Mouse (Mus musculus): ENCODE results near the gene Polrmt.
A peak's percentile ranks its signal among the peaks of the same experiment; 100 is the strongest.

The Polrmt gene

DNA sequence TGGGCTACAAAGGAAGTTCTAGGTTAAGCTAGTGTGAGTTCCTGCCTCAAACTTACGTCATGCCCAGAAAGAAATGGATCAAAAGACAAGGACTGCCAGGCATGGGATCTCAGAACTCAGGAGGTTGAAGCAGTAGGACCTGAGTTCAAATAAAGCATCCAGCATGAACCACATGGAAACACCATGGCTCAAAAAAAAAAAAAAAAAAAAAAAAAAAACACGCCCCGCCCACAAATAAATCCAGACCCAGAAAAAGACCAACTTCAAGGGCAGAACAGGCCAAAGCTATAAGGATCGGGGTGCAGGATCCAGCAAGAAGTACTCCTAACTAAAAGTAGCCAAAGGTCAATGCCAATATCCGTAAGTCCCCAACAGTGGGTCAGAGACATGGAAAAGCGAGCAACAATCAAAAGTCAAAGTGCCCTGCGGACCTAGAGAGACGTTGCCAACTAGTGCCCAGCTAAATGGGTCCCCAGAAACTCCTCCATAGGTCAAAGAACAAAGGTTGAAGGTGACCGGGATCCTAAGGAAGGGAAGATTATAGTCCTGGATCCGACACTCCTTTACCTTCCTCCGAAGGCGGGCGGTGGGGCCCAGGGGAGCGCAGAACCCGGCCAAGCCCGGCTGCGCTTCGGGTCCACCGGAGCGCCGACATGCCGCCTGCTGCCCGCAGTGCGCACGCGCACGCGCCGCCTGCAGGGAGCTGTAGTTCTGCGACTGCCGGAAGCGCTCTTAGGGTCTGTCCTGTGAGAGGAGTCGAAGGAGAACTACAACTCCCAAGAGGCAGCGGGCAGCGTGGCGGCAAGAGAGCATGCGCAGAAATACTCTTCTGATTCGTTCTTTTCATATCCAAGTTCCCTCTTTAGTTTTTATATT is at the start of gene Polrmt:
Gene Polrmt (minus strand): TSS at position 684 of the 876 bp plus-strand sequence.
- peak; percentile 98 for DNase-seq

DNA sequence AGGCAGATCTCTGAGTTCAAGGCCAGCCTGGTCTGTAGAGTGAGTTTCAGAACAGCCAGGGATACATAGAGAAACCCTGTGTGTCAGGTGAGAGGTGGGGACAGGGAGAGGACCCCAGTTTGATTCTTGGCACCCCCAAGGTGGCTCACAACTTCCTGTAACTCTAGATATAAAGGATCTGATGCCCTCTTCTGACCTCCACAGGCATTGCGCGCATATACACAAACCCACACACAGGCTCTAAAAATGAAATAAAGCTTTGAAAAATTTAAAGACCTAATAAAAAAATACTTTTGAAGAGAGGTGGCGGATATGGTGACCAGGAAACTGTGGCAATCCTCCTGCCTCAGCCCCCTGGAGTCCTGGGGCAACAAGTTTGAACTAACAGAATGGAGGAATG is 49.5 kb upstream of the Polrmt start:
- DNase-seq: no peak

DNA sequence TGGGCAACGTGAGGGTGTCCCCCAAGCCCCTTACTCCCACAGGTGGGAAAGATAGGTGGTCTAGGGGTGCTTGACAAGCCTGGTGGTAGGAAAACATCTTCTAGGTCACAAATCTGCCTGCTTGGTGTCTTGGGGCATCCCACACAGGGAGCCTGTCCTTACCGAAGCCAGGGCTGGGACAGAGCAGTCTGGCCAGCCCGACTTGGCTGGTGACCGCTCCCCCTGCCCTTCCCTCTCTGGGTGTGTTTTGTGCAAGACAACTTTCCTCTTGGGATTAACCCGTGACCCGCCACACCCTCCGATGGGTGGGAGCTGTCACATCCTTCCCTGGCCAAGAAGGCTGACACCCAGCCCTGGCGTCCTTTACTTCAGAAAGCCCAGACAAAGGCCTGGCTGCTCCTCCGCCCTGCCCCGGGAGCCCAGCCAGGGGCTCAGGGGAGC is 48.1 kb upstream of the Polrmt start:
- no peak for DNase-seq

DNA sequence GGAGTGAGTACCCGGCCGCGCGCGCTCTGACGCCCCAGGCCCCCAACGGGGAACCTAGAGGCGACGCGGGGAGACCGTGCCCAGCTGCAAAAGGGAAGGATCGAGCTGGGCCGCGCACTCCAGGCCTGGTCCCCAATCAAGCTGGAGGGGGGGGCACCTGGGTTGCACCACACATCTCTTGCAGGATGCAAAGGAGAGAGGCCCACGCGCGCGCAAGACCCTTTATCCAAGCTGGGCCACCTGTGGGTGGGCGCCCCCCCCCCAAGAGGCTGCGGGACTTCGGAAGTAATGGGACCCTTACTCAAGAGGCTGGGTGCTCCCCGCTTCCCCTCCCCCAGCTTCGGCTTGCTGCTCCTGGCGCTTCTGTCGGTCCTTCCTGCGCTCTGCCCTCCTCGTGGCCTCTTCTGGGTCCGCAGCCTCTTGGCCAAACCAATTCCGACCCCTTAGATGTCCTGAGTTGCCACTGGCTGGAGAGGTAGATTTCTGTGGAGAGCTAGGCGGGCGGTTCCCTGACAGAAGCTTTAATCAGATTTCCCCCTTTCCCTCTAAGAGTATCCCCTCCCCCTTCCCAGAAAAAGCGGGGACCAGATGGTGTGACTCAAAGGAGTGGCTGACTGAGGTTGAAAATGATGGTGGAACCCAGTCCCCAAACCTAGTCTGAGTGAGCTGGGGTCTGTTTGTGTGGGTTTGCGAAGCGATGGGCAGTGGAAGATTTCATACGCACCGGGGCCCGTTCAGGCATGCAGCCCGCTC is 47.5 kb upstream of the Polrmt start:
- DNase-seq: peak; percentile 67

DNA sequence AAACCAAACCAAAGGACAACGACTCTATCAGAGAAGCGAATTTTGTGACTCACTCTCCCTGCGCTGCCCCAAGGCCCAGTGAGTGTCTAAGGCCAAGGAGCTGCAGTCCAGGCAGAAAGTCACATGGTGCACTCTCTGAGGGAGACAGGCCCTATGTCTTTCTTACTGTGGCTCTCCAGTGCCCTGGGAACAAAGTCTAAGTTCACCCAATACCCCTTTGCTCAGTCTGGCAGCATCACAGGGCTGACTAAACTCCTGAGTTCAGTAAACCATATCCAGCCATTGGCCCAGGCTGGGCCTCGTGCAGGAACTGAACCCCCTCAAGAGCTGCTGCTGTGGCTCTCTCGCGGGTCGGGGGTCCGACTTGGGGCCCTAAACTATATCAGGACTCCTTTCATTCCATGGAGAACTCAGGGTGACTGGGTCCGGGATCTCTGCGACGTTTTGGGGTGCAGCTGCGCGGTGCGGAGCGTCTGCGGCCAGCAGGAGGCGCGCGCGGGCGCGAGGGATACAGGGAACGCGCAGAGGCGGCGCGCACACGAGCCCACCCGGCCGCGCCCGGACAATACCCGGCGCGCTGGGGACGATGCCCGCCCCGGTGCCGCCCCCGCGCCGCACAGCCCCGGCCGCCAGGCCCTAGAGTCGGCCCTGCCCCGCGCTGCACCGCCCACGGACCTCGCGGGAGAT is 46.8 kb upstream of the Polrmt start, which contains the start of gene Palm:
Gene Palm (plus strand): TSS at position 522 of the 687 bp plus-strand sequence.
- peak; percentile 61 for DNase-seq

DNA sequence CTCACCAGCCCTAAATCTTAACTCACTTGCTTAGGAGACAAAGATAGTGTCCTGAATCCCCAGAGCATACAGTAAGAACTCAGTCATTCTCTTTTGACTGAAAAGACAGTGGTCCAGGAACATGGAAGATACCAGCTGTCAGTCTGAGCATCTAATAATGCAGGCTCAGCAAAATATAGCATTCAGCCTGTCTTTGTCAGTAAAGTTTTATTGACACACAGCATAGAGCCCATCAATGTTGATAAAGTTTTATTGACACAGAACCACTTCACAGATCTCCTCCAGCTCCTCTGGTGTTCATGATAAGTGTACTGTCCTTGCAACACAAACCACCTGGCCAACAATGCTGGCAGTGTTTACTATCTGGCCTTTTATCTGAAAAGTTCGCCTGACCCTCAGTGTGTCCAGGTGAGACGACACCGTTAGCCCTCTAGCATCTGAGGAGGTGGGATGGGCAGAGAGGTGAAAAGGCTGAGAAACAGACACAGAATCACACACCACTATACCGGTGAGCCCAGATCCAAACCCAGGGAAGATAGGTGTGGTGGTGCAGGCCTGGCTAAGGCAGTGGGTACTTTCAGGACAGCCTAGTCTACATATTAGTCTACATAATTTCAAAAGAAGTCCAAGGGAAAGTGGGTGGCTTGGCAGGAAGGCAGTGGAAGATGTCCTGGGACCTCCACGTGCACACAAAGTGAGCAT is 46.1 kb upstream of the Polrmt start:
- DNase-seq: no peak

DNA sequence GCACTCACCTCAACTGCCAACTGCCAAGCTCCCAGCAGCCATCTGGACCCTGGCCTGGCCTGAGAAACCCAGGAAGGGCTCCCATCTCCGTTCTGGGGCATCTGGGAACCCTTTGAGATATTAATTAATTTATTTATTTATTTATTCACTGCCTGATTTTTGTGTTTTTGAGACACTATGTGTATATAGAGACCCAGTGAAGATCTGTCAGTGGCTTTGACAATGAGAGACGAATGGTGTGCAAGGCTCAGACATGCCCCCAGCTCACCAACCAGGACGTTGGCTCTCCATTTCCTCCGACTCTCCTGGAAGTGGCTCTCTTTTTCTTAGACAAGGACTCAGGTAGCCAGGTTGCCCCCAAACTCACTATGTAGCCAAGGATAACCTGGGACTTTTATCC is 44.5 kb upstream of the Polrmt start, which contains the start of gene Prss57:
Gene Prss57 (minus strand): TSS at position 101 of the 400 bp plus-strand sequence.
- DNase-seq: no peak

DNA sequence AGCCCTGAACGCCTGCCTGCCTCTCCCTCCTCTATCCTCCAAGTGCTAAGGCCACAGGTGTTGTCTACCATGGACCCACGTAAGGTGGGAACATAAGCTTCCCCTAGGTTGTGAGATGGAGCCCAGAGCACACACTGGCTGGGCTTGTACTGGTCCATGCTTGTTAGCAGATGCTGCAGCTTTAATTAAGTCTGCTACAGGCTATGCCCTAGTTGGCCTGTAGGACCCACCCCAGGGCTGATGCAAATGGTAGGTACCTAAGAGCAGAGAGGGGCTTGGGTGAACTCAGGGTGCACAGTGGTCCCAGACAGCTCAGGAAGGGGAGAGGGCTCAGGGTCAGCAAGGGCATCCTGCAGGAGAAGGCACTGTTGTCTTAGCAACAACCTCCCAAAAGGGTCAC is 43.2 kb upstream of the Polrmt start:
- no peak for DNase-seq

DNA sequence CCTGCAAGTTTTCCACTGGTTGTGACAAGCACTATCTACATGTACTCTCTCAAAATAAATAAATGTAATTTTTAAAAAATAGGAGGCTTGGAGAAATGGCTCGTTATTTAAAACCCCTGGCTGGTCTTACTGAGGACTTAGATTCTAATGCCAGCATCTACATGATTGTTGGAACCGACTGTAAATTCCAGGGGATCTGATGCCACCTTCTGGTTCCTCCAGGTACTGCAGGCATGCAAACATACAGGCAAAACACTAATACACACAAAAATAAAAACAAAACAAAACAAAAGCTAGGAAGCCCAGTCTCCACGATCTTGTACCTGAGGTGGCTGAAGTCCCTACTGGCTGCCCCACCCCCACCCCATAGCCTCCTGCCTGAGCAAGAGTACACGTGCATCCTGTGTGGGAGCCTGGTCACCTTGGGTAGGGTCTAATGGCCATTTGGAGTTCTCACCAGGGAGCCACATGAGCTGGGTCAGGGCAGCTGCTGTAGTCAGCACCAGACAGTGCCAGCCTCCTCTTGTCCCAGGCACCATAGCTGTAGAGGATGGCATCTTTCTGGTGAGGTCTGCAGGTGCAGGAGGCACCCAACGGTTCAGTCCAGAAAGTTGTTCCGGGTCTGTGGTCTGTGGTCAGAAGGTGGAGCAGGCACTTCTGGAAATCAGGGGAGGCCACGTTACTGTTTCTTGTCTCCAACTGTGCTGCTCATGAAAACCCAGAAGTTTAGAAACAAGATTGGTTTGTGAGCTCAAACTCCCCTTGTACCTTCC is 42.2 kb upstream of the Polrmt start:
- no peak for DNase-seq

DNA sequence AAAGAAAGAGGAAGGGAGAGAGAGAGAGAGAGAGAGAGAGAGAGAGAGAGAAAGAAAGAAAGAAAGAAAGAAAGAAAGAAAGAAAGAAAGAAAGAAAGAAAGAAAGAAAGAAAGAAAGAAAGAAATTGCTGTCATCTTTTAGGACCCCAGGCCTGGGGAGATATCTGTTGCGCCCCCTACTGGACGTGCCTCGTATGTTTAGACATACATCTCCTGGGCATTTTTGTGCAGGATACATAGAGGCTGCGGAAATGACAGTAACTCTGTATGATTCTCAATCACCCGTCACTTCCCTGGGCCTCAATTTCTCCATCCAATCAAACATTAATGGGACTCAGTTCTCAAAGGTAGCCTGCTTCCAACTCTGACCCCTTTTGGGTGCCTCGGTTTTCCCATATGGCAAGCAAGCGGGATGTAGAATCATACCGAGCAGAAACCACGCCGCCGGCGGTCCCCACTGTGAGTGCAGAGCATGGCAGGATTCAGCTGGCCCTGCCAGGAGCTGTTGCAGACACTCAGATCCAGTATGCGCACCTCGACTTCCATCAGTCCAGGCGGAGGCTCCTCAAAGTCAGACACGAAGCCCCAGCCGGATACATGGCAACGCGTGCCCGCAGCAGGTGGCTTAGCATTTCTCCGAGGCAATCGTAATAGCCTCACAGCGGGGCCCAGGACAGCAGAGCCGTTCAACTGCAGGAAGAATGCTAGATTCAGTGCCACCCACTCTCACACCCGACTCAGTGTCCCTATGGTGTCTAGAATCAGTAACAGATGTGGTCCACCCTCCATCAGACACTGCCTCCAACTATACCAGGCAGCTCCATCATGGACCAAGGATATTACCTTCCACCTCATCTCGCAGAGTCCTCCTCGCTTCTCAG is 37.8 kb upstream of the Polrmt start:
- no peak for DNase-seq

DNA sequence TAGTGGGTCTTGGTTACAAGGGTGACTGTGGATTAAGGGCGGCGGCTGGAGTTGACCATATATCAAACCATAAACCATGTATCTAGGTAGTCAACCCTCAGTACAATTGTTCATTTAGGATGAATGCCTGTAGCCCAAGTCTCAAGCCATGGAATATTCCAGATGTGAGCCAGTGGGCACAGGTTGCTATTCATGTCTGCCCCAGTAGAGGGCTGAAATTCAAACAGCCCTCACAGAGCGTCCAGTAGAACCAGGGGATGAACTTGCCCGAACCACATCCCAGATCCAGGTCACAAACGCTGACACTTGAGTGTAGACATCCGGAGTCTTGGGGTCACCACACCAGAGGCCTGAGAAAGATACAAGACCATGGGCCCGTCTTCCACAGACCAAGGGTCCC is 36.7 kb upstream of the Polrmt start:
- DNase-seq: no peak

DNA sequence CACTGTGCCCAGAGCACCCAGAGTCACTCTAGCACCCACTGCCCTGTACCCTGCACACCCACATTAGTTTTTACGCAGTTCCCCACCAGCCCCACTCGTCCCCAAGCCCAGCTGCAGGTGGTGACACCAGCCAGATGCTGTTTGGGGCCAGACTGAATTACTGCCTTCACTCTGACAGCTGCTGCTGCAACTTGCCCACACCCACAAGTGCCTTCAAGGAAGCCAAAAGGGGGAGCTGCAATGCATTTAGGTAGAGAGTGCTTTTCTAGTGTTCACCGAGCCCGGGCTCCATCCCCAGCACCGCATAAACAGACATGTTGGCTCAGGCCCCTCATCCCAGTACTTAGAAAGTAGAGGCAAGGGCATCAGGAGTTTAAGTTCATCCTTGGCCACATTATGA is 35.6 kb upstream of the Polrmt start:
- no peak for DNase-seq

DNA sequence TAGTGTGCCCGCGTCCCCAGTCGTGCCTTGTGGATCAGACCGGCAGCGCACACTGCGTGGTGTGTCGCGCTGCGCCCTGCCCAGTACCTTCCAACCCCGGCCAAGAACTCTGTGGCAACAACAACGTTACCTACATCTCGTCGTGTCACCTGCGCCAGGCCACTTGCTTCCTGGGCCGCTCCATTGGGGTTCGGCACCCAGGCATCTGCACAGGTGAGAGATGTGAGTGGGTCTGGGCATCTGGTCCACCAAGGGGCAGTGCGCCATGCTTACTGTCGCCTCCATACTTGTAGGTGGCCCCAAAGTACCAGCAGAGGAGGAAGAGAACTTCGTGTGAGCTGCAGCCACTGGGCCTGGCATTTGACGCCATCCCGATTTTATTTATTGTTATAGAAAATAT is 34.8 kb upstream of the Polrmt start:
- no peak for DNase-seq

DNA sequence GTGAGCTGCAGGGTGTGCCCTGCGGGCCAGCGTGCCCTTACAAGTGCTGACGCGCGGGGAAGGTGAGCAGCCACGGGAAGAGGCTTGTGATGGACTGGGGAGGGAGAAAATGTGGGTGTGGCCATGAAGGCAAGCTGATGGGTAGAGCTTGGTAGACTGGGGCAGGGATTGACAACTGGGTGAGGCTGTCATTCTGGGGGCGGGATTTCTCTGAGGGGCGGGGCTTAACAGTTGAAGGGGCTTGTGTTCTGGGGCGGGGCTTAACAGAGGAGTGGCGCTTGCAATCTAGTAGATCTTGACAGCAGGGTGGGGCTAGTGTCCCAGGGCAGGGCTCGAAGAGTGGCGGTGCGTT is 34.3 kb upstream of the Polrmt start:
- DNase-seq: no peak

DNA sequence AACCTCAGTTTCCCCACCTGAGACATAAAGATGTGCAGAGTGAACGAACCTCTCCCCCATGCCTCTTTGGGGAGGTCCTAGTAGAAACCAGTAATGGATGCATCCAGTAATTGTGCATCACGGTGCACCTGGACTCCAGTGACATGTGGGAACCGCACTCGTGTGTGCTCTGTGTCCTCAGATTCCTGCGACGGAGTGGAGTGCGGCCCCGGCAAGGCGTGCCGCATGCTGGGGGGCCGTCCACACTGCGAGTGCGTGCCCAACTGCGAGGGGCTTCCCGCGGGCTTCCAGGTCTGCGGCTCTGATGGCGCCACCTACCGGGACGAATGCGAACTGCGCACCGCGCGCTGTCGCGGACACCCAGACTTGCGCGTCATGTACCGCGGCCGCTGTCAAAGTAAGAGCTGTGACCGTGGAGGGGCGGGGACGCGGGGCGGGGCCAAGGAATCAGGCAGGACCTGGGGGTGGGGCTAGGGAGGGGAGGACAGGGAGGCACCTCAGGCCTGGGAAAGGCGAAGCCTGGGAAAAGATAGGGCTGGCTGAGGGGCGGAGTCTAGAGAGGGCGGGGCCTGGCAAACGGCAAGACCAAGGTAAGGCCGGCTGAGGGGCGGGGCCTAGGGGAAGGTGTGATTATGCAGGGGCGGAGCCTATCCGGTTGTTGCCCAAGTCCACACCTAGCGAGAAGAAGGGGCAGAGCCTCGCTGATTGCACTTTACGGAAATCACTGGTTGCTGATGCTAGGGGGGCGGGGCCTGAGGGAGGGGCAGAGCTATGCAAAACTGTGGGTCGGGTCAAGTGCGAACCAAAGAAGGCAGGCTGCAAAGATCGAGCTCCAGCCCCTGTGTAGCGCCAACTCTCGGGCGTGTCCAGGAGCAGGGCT is 33.6 kb upstream of the Polrmt start:
- DNase-seq: peak; percentile 98

DNA sequence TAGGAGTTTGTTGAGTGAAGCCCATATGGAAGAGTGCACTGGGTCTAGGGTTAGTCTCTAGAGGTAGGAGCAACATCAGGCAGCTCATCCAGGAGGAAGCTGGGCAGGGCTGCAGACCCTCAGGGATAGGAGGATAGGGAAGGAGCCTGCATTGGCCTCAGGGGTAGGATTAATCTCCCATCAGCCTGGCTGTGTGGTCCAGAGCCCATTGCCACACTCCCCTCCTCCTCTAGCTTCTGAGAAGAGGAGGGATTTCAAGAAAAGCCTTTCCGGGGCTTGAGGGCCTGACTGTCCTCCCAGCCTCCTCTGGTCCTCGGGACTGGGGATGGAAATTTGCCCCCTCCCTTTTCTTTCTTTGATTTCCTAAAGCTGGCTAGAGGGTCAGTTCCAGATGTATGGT is 32.8 kb upstream of the Polrmt start:
- no peak for DNase-seq

DNA sequence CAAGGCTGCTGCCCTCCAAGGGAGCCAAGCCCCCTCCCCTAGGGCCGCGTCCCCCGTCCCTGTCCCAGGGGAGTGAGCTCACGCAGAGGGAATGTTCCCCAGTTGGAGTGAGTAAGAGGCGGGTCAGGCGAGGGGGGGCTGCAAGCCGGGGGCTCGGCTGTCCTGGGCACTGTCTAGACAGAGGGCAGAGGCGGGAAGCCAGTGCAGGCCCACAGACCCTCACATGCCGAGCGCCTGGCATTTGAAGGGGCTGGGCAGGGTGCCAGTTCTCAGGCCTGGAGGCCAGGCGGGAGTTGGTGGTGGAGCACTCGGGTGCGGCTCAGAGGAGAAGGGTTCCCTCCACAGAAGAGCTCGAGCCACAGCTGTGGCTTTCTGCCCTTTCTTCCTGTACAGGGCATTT is 31.6 kb upstream of the Polrmt start:
- no peak for DNase-seq

DNA sequence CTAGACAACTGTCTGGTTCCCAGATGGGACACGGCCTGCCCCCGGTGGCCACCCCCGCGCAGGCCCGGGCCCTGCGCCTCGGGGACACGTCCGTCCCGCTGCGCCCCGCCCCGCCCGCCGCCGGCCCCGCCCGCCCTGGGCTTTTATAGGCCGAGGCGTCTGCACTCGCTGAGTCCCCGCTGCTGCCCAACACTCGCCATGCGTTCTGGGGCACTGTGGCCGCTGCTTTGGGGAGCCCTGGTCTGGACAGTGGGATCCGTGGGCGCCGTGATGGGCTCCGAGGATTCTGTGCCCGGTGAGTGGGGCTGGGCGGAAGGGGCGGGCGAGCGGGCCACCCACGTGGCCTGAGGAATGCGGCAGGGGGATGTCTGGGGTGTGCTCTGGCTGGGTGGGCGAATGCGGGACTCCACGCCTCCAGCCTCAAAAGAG is 30.7 kb upstream of the Polrmt start, which contains the start of gene Fstl3:
Gene Fstl3 (plus strand): TSS at position 170 of the 429 bp plus-strand sequence.
- DNase-seq: no peak

DNA sequence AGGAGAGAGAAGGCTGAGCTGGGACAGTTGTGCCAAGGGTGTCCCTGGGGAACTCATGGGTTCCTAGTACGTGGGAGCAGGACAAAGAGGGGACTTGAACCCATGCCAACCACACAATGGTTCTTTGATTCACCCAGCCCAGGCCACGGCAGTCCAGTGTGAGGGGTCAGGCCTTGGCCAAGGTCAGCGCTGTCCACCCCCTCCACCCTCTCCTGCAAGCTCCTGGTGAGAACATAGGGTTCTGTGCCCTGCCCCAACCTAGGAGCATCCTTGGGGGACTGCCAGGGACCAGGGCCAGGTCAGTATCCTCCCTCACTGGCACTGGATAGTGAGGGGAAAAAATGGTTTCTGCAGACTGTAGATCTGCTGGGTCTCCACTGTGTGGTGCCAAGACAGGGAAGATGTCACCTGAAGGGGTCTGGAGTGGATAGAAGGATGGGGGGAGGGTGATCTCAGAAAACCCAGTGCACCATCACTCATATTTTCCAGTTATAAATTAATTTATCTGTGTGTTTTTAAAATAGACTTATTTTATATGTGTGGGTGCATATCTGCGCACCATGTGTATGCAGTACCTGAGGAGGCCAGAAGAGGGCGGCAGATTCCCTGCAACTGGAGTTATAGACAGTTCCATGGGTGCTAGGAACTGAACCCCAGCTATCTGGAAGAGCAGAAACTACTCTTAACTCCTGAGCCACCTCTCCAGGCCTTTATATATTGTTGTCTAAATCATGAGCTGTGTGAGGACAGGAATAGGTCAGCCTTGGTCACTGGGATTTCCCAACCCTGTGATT is 28.3 kb upstream of the Polrmt start:
- DNase-seq: no peak

All from layer of hippocampus, adult 9-11 months (tissue).